ENCODE assay signal across 35 mouse cellular contexts in the genomic region with DNA sequence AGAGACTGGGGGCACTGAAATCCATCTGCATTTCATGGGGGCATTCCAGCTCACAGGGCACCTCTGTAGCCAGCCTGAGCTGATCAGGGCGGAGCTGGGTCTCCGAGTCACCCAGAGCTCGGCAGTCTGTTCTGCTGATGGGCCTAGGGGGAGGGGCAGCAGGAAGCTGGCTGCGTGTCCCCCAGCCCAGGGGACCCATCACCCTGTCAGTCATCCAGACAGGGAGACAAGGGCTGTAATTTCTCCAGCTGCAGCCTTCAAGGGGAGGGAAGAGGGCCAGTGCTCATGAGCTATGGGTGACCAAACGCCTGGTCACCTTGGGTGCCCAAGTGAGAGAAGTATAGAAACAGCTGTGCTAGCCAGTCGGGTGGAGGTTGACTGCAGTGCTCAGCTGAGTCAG. TPM values are rescaled to one million over a fixed set of nuclear protein-coding genes. Genes with fewer than 3 reads are reported as not detected.
DNase-seq lines count a peak whose midpoint lies in the region; ATAC-seq and TF ChIP-seq lines count a peak whose summit lies in the region.
"Had no signal": no experiment of that assay in that cellular context is flagged by ENCODE, and none has a peak within 500 bp of the region (broad histone marks: within the 10 kb centered on the region; RNA-seq: fewer than 3 reads in every experiment).

No protein-coding gene starts in this region.

- H3K4me2 ChIP-seq in stomach, postnatal 0 days (replicated peaks; ENCODE audit: low read depth) = no peak overlapping the region
- H3K4me2 ChIP-seq: heart, embryonic 13.5 days; midbrain, embryonic 15.5 days; neural tube, embryonic 13.5 days had no signal

- ATAC-seq in stomach, postnatal 0 days (ENCODE audit: low FRiP score, low TSS enrichment) = no peak
- ATAC-seq: intestine, postnatal 0 days; midbrain, embryonic 15.5 days had no signal

- peaks cover 19% of the 10 kb centered on the region for H3K4me1 ChIP-seq in heart, embryonic 10.5 days
- H3K4me1 ChIP-seq in stomach, postnatal 0 days (replicated peaks; ENCODE audit: control insufficient read depth, insufficient read depth) = no peaks in the 10 kb centered on the region
- H3K4me1 ChIP-seq: heart, embryonic 13.5 days had no signal

- no peak for DNase-seq in heart, embryonic 10.5 days (ENCODE audit: low spot score)
- DNase-seq in heart, postnatal 36 days = no peak
- peak; percentile 47 to 60 for DNase-seq in kidney, postnatal 4 days
- no peak for DNase-seq in kidney, adult 11 months
- peak; percentile 22 for DNase-seq in NIH3T3 (ENCODE audit: low read depth)
- no peak for DNase-seq in stomach, postnatal 0 days (ENCODE audit: low spot score)
- no peak for DNase-seq in embryo, embryonic 10 days (ENCODE audit: low spot score)
- DNase-seq: adrenal gland, adult 8-10 months; B cell, adult 2 months; cerebellum, adult 2 months; cerebellum, postnatal 14 days; heart, adult 2 months; heart, postnatal 10 days; layer of hippocampus, adult 9-11 months; liver; lung, adult 2 months; lung, postnatal 10 days; right cerebral cortex, postnatal 4 days; thymus, postnatal 4 days had no signal

- H3K9me3 ChIP-seq in heart, embryonic 10.5 days = no peaks in the 10 kb centered on the region
- H3K9me3 ChIP-seq in stomach, postnatal 0 days (ENCODE audit: control insufficient read depth, low read length) = no peaks in the 10 kb centered on the region
- H3K9me3 ChIP-seq: heart, embryonic 13.5 days; midbrain, embryonic 15.5 days; neural tube, embryonic 13.5 days had no signal

- H3K4me3 ChIP-seq in heart, embryonic 10.5 days = no peak overlapping the region
- no peak overlapping the region for H3K4me3 ChIP-seq in stomach, postnatal 0 days (ENCODE audit: low read depth, low read length)
- H3K4me3 ChIP-seq: heart, adult 2 months; heart, embryonic 13.5 days; midbrain, embryonic 15.5 days; neural tube, embryonic 13.5 days had no signal

- 22% methylated on average over 6 of the region's 6 CpGs for WGBS in heart, embryonic 10.5 days
- WGBS in stomach, postnatal 0 days = 32% methylated on average over 6 of the region's 6 CpGs

- H3K27me3 ChIP-seq in heart, embryonic 10.5 days (ENCODE audit: insufficient read depth, poor library complexity, severe bottlenecking) = peaks cover 93% of the 10 kb centered on the region
- no peaks in the 10 kb centered on the region for H3K27me3 ChIP-seq in stomach, postnatal 0 days (ENCODE audit: control insufficient read depth, insufficient read depth, low read length)

- no peak for TF ChIP-seq CTCF in stomach, postnatal 0 days (IDR thresholded peaks at IDR 0.05; ENCODE audit: low read depth)

- intact Hi-C loops in heart, postnatal 36 days (cut with DNase I) = no loop called here

- TF ChIP-seq EP300 in stomach, postnatal 0 days (optimal IDR thresholded peaks at IDR 0.05) = no peak

- no peak overlapping the region for H3K9ac ChIP-seq in stomach, postnatal 0 days (ENCODE audit: low read length)
- H3K9ac ChIP-seq: heart, embryonic 13.5 days; liver, embryonic 14.5 days; midbrain, embryonic 15.5 days; neural tube, embryonic 13.5 days had no signal

- H3K36me3 ChIP-seq in heart, embryonic 10.5 days = no peaks in the 10 kb centered on the region
- no peaks in the 10 kb centered on the region for H3K36me3 ChIP-seq in stomach, postnatal 0 days (ENCODE audit: control insufficient read depth, insufficient read depth, low read length)
- H3K36me3 ChIP-seq: heart, embryonic 13.5 days; midbrain, embryonic 15.5 days; neural tube, embryonic 13.5 days had no signal

- H3K27ac ChIP-seq in heart, embryonic 10.5 days = 0 out of 2 replicates have a peak overlapping the region, but pooled peaks have one; percentile 49
- H3K27ac ChIP-seq in stomach, postnatal 0 days (replicated peaks) = no peak overlapping the region
- H3K27ac ChIP-seq: heart, adult 2 months; heart, embryonic 13.5 days; liver, embryonic 14.5 days; macrophage; midbrain, embryonic 15.5 days; neural tube, embryonic 13.5 days had no signal

RNA-seq across cellular contexts. Expression of a gene that starts 8.8 kb away (rescaled TPM):
- polyA plus RNA-seq in heart, embryonic 10.5 days (2016; fragmentation: Nextera tagmentation; extraction: Ambion mirVana) = 0.12 and 0.36 TPM in 2 replicates
- total RNA-seq in heart, postnatal 36 days (2021) = not detected
- 0.08 and 0.17 TPM in 2 replicates for polyA plus RNA-seq in stomach, postnatal 0 days (2015; fragmentation: Nextera tagmentation; extraction: Ambion mirVana)
- total RNA-seq: gastrocnemius, adult 8-10 months; heart, adult 2 months; heart, postnatal 10 days; megakaryocyte-erythroid progenitor cell, adult 5-6 weeks had no signal
- polyA plus RNA-seq: heart, adult 2 months; heart, embryonic 13.5 days; macrophage had no signal

RNA-seq across cellular contexts. Expression of a gene that starts 26.6 kb away (rescaled TPM):
- polyA plus RNA-seq in heart, embryonic 10.5 days (2016; fragmentation: Nextera tagmentation; extraction: Ambion mirVana) = 0.06 TPM in 1 of 2 replicates, not detected in the other
- not detected for total RNA-seq in heart, postnatal 36 days (2021)
- polyA plus RNA-seq in stomach, postnatal 0 days (2015; fragmentation: Nextera tagmentation; extraction: Ambion mirVana) = 0.08 and 0.10 TPM in 2 replicates
- total RNA-seq: adrenal gland, adult 8-10 months; adrenal gland, postnatal 4 days; CH12.LX; ES-E14; gastrocnemius, adult 8-10 months; gastrocnemius, postnatal 4 days; heart, adult 2 months; heart, postnatal 10 days; left cerebral cortex, postnatal 10 days; megakaryocyte-erythroid progenitor cell, adult 5-6 weeks had no signal
- polyA plus RNA-seq: cerebellum, adult 2 months; cortical plate, adult 2 months; frontal cortex, adult 2 months; kidney, embryonic 16.5 days; liver, embryonic 14.5 days; macrophage had no signal

RNA-seq across cellular contexts. Expression of a gene that starts 50.1 kb away (rescaled TPM):
- polyA plus RNA-seq in heart, embryonic 10.5 days (2016; fragmentation: Nextera tagmentation; extraction: Ambion mirVana) = 1.7 and 2.2 TPM in 2 replicates
- 1 to 10 TPM in 1 of 2 experiments, under 1 TPM in 1; 0.67 to 1.0 TPM for total RNA-seq in heart, postnatal 36 days (2021)
- 0.79 and 0.80 TPM in 2 replicates for polyA plus RNA-seq in stomach, postnatal 0 days (2015; fragmentation: Nextera tagmentation; extraction: Ambion mirVana)
- total RNA-seq: CH12.LX; megakaryocyte-erythroid progenitor cell, adult 5-6 weeks had no signal
- polyA plus RNA-seq: macrophage had no signal

Comparison
In these comparisons a context has a peak if more than half of its experiments do, and no peak if none do; other contexts are left out.
1. DNase-seq: peak in kidney, postnatal 4 days (2 of 2) and NIH3T3 (single experiment); none in heart, embryonic 10.5 days (single experiment), heart, postnatal 36 days (0 of 2), kidney, adult 11 months (single experiment), stomach, postnatal 0 days (single experiment) and embryo, embryonic 10 days (single experiment).